Mouse (Mus musculus) C2C12 (cell line): ENCODE measurements at regions not wholly inside any gene's neighbourhood (a gene's known extent, or its start where the extent isn't known, plus 50 kb on each side); places are given as distances from the start of the nearest gene placed in this dataset.

Source experiments
- H3K27me3 ChIP-seq: one replicate; pipeline ENCODE4 v1.6.1; 2011; ENCODE audit not compliant: control insufficient read depth, insufficient read depth, insufficient read length
- H3K36me3 ChIP-seq: one replicate; pipeline ENCODE4 v1.6.1; 2011; ENCODE audit not compliant: control insufficient read depth, insufficient read depth
- H3K4me3 ChIP-seq: one replicate; pipeline ENCODE4 v1.5.1; 2011; ENCODE audit warnings: mild to moderate bottlenecking, control low read depth; ENCODE audit not compliant: poor library complexity, insufficient read depth, severe bottlenecking
- H3K79me2 ChIP-seq: one replicate; pipeline ENCODE4 v1.6.1; 2011; ENCODE audit not compliant: control insufficient read depth, insufficient read depth
- H3K79me3 ChIP-seq: one replicate; pipeline ENCODE4 v1.6.1; 2011; ENCODE audit warnings: low read depth, control low read depth
- H3ac ChIP-seq: one replicate; pipeline ENCODE3; 2011; ENCODE audit warnings: low read depth; ENCODE audit not compliant: control insufficient read depth, insufficient read length
- CEBPB ChIP-seq: IDR thresholded peaks from one replicate; pipeline ENCODE4 v1.6.1; 2011; ENCODE audit warnings: low read depth, mild to moderate bottlenecking, control low read depth, moderate library complexity
- CTCF ChIP-seq: IDR thresholded peaks from one replicate; pipeline ENCODE4 v1.5.1; 2011; ENCODE audit not compliant: control insufficient read depth, insufficient read depth, insufficient read length
- FOSL1 ChIP-seq: IDR thresholded peaks from one replicate; pipeline ENCODE4 v1.8.0; 2011; ENCODE audit warnings: mild to moderate bottlenecking, low read length; ENCODE audit not compliant: poor library complexity, insufficient read depth, severe bottlenecking
- MAX ChIP-seq: IDR thresholded peaks from one replicate; pipeline ENCODE4 v1.6.1; 2011; ENCODE audit warnings: mild to moderate bottlenecking, control low read depth
- MYOD1 ChIP-seq: IDR thresholded peaks from one replicate; pipeline ENCODE4 v1.6.1; 2011; ENCODE audit warnings: low read depth; ENCODE audit not compliant: control insufficient read depth, insufficient read length
- MYOG ChIP-seq: IDR thresholded peaks from one replicate; pipeline ENCODE4 v1.6.1; 2011; ENCODE audit not compliant: control insufficient read depth, insufficient read length; ENCODE audit errors: extremely low read depth
- USF1 ChIP-seq: IDR thresholded peaks from one replicate; pipeline ENCODE4 v1.6.1; 2011; ENCODE audit warnings: low read depth, mild to moderate bottlenecking, control low read depth, moderate library complexity

DNA sequence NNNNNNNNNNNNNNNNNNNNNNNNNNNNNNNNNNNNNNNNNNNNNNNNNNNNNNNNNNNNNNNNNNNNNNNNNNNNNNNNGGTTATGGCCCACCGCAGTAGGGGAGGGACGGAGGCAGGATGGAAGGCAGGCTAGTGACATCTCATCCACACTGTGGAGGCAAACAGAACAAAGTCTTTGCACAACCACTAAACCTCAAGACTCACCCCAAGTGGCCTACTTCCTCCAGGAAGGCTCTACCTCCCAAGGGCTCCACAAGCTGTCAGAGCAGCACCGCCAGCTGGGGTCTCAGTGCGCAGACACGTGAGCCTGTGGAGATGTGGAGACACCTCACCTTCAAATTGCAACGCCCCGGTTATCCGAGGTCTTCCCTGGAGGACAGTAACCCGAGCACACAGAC, 138.7 kb upstream of the Pmfbp1 start:
- Histone ChIP-seq H3K79me2 (no peaks in the 10 kb centered on the region), H3K79me3 (no peaks in the 10 kb centered on the region), H3K27me3 (no peaks in the 10 kb centered on the region), H3ac (no peak overlapping the region), H3K36me3 (no peaks in the 10 kb centered on the region), H3K4me3 (no peak overlapping the region)
- TF ChIP-seq MYOD1: no peak
- TF ChIP-seq USF1: no peak

DNA sequence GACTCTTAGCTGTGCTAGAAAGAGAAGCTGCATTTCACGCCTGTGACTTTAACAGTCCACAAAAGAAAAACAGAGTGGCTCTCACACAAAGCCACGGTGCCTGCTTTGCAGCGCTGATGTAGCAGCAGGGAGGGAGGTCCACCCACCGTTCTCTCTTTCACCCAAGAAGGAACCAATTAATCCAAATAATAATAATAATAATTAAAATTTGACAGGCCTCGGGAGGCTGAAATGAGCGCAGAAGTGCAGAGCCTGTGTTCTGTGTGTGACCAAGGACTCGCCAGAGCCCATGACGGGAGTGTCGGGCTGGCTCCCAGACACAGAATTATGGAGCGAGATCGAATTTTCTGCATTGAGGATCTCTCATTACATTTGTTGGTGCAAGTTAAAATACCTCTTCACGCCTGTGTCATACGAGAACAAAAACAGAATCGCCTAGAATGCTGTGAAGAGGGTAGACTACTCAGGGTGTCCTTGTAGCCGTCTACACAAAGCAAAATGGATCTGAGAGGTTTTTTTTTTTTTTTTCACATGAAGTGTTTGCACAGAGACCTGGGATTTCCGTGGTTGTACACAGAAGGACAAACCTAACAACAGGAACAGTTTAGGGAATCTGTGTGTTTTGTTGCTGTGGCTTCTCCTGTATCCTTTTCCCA, 134.3 kb upstream of the Pmfbp1 start:
- no peak overlapping the region for H3ac ChIP-seq
- H3K79me2 ChIP-seq: no peaks in the 10 kb centered on the region
- TF ChIP-seq FOSL1 (no peak), CTCF (no peak), MYOD1 (no peak), USF1 (no peak), MAX (no peak), MYOG (no peak), CEBPB (no peak)
- no peaks in the 10 kb centered on the region for H3K36me3 ChIP-seq
- no peaks in the 10 kb centered on the region for H3K79me3 ChIP-seq
- H3K4me3 ChIP-seq: no peak overlapping the region
- no peaks in the 10 kb centered on the region for H3K27me3 ChIP-seq

DNA sequence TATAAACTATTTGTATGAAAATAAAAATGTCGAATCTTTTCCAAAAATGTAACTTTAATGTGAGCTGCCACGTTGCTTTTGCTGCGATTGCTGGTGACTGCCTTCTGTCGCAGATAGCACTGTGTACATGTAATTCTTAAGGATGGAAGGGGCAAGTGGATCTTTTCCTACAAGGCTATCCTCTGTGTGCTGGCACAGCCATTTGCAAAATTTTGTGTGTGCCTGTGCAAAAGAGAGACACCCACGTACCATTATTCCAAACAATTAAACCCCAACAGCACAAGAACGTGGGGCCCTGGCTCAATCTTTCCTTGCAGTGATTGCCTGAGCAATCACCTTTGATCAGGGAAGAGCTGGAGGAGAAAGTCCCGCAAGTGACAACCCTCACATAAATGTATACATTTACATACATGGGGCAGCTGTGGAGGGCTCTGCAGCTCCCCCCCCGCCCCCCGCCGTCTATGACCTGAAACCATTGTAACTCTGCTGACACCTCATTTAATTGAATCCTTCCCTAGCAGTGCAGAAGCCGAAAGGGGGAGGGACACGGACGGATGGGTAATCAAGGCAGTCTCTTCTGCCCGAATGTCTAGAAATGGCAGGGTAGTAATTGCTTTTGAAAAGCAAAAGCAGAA, 133.6 kb upstream of the Pmfbp1 start:
- H3K79me2 ChIP-seq: no peaks in the 10 kb centered on the region
- no peak overlapping the region for H3K4me3 ChIP-seq
- no peak for TF ChIP-seq CEBPB
- no peak for TF ChIP-seq USF1
- no peak for TF ChIP-seq MYOD1
- no peak for TF ChIP-seq FOSL1
- no peak for TF ChIP-seq MAX
- TF ChIP-seq MYOG: no peak
- TF ChIP-seq CTCF: no peak
- H3ac ChIP-seq: no peak overlapping the region
- H3K36me3 ChIP-seq: no peaks in the 10 kb centered on the region
- H3K27me3 ChIP-seq: no peaks in the 10 kb centered on the region
- no peaks in the 10 kb centered on the region for H3K79me3 ChIP-seq

DNA sequence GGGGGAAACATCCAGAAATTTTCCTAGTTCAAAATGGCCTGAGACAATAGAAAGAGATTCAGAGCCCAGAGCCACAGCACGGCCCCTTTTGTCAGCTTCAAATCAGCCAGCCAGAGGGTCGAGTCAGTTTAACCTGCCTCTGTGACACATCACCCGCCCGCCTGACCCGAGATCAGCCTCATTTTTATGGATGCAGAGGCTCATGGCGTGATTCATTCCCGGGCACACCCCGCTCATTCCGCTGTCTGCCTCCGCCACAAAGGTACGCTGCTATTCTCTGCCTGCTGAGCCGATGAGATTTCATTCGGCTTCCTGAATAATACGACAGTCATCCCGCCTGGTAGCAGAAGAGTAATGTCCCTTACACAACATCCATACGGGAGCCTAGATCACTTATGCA, 132.9 kb upstream of the Pmfbp1 start:
- H3K36me3 ChIP-seq: no peaks in the 10 kb centered on the region
- no peaks in the 10 kb centered on the region for H3K27me3 ChIP-seq
- TF ChIP-seq FOSL1 (no peak), MYOG (no peak), CEBPB (no peak), MYOD1 (no peak)
- H3ac ChIP-seq: no peak overlapping the region
- no peaks in the 10 kb centered on the region for H3K79me3 ChIP-seq
- H3K79me2 ChIP-seq: no peaks in the 10 kb centered on the region
- H3K4me3 ChIP-seq: no peak overlapping the region

DNA sequence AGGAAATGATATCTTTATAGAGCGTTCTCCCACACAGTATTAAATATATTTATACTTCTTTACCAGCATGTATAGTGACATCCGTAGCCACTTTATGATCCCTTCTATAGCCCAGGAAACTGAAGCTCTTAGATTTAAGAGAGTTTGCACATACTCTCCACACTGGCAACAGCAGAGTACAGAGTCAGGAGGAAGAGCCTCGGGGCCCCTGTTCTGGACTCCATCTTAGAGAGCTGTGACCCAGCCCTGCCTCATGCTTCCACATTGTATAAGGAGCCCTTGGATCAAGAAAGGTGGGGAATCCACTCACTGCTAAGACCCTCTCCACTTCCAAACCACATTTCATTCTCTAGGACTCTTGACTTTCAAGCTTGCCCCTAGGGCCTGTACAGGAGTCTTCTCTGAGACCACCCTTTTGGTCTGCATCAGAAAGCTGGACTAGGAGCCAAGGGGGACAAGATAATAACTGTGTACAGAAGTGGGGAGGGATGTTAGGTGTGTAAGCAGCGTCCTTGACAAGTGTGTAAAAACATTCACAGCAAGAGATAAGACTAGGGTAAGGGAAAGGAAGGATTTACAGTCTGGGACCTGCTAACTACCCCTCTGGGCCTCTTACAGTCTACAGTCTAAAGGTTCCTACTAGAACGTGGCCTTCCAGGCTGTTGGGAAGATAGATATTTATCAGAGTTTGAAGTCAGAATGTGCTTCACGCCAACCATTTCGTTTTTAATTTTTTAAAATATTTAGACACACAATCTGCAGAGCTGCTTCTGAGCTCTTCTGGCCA, 132.1 kb upstream of the Pmfbp1 start:
- Histone ChIP-seq H3K36me3 (no peaks in the 10 kb centered on the region), H3K79me2 (no peaks in the 10 kb centered on the region), H3K4me3 (no peak overlapping the region), H3K79me3 (no peaks in the 10 kb centered on the region), H3K27me3 (no peaks in the 10 kb centered on the region), H3ac (no peak overlapping the region)
- TF ChIP-seq CTCF: no peak
- TF ChIP-seq MYOG: no peak
- no peak for TF ChIP-seq MYOD1
- no peak for TF ChIP-seq FOSL1
- TF ChIP-seq USF1: no peak
- TF ChIP-seq MAX: no peak
- TF ChIP-seq CEBPB: no peak
